Mouse (Mus musculus): ENCODE results near the gene E2f4.

E2f4 gene

GRCm38 (mm10) chr8:105297511-105298192 lies at the start of gene E2f4:
Gene E2f4 (plus strand): TSS chr8:105297663.
- peak; percentile 77 to 79 for DNase-seq (ENCODE audit: low read depth in 1 of 2, low spot score in 2 of 2)

- no peak for DNase-seq (ENCODE audit: low read depth in 1 of 2, low spot score in 2 of 2)
These were observed 45.5 kb upstream of the E2f4 start for GRCm38 (mm10) chr8:105251954-105252353.

- no peak for DNase-seq (ENCODE audit: low read depth in 1 of 2, low spot score in 2 of 2)
These were observed 44.6 kb upstream of the E2f4 start for GRCm38 (mm10) chr8:105252680-105253537.

- no peak for DNase-seq (ENCODE audit: low read depth in 1 of 2, low spot score in 2 of 2)
These were observed 43.7 kb upstream of the E2f4 start for GRCm38 (mm10) chr8:105253766-105254151.

- peak in 1 of 2 experiments; percentile 69 for DNase-seq (ENCODE audit: low read depth in 1 of 2, low spot score in 2 of 2)
These were observed 43.1 kb upstream of the E2f4 start for GRCm38 (mm10) chr8:105254152-105254965.

DNA sequence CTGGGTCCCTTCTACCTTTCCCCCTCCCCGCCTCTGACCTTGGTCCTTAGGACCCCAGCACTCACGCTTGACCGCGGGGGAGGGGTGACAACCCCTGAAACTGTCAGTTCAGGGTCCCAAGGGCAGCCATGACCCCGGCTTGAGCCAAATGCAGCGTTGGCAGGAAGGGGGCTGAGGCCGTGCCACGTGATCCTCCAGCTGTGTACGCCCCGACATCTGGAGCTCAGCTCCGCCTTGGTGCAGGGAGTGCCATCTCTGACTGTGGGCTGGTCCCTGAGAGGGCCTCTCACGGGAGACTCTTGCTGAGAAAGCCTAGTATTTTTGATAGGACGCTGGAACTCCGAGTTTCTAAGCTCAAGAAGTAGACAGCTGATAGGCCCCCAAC lies 42.5 kb upstream of the E2f4 start, which contains the start of gene B3gnt9:
B3gnt9 (minus strand) TSS at position 188 of the 385 bp plus-strand sequence.
- DNase-seq (ENCODE audit: low read depth in 1 of 2, low spot score in 2 of 2), result no peak

DNA sequence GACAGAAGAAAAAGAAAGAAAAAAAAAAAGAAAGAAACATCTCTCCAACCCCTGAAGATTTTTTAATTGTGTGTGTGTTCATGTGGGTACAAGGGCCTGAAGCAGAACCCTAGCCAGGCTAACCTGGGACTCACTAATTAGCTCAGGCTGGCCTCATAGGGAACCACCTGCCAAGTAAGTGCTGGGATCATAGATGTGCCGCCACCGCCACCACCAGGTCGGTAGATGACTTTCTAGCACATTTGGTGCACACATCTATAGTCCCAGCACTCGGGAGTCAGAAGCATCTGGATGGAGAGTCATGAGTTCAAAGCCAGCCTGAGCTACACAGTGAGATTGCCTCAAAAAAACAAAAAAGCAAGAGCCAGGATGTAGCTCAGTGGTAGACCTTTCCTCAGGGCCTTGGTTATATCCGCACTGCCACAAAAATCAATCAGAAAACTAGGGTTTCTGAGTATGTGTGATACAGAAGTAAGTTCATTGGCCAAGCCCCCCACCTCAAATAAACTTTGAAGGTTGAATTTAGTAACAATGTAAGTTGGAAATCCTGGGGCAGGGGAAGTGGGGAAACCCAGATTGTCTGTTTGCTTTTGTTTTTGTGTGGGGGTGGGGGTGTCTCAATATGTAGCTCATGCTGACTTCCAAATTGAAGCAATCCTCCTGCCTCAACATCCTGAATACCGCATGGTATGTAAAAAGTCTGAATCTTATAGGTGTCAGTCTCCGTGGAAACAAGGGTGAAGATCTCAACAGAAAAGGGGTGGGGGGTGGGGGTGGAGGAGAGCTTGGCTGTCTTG lies 39.9 kb upstream of the E2f4 start:
- DNase-seq (ENCODE audit: low read depth in 1 of 2, low spot score in 2 of 2), result no peak

- DNase-seq (ENCODE audit: low read depth in 1 of 2, low spot score in 2 of 2), result no peak
These were observed 38.3 kb upstream of the E2f4 start for GRCm38 (mm10) chr8:105258911-105259720.

DNA sequence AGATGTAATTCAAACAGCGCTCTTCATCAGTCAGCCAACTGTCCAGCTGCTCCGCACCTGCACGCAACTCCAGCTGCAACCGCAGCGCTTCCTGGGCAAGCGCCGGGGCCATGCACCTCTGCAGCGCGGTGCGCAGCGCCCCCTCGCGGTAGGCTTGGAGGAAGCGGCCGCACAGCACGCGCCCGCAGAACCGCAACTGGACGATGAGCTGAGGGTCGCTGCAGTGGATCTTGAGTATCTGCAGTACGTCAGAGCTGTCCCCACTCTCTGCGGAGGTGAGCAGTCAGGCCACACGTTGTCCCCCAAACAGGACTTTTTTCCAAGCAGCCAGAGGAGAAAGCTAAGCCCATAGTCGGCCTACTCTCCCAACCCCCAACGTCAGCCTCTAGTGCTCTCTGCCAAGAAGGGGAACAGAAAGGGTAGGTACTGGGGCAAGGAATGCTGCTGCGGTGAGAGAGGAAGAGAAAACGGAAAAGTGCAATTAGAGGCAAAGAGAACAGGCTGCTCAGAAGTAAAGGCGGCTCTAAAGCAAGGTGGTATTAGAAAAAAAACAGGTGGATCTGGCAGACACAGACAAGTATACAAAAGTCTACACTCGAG lies 37.6 kb upstream of the E2f4 start:
- DNase-seq (ENCODE audit: low read depth in 1 of 2, low spot score in 2 of 2), result peak in 1 of 2 experiments; percentile 62

DNA sequence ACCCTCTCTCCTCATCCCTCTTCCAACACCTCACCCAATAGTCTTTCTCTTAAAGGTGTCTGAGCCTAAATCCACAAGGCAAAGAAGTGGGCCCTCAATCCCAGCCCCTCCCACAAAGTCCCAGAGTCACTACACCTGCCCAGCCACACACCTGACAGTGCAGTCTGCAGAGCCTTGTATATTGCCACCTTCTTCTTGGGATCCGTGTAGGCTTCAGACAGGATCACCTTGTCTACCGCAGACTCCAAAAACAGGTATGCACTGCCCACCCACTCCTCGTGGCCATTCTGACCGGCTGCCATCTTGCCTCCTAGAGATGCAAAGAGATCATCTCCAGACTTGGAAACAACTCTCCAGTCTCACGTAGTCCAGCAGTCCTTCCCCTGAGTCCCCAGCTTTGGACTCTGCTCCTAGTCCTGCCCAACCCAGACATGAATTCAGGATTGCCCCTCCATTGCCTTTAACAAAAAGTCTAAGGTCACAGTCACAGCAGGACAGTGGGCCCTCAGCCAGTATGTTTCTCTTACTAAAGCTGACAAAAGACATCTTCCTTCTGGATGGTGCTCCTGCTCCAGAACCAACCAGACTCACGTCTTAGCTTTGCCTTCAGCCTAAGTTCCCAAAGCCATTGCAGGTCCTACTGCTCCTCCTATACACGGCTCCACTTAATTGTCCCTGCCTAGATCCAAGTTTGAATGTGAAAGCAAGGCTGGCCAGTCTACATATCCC lies 36.9 kb upstream of the E2f4 start:
- no peak for DNase-seq (ENCODE audit: low read depth in 1 of 2, low spot score in 2 of 2)

DNA sequence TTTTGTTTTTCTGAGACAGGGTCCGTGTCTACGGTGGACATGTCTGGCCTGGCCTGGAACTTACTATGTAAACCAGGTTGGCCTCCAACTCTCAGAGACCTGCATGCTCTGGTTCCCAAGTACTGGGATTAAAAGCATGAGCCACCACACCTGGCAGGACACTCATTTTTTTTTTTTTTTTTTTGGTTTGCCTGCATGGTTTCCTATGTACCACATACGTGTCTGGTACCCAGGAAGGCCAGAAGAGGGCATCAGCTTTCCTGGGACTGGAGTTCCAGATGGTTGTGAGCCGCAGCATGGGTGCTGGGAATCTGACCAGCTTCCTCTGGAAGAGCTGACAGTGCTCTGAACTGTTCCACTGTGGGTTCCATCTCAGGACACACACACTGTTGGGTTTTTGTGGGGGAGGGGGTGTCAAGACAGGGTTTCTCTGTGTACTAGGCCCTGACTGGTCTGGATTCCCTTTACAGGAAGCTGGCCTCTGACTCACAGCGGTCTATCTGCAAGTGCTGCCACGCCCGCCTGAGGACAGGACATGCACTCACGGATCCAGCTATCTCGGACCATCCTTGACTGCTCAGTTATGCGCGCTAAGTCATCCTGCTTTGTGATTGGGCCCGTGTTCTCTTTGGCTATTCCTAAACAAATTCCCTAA lies 36.0 kb upstream of the E2f4 start:
- no peak for DNase-seq (ENCODE audit: low read depth in 1 of 2, low spot score in 2 of 2)

- DNase-seq (ENCODE audit: low read depth in 1 of 2, low spot score in 2 of 2), result no peak
These were observed 34.1 kb upstream of the E2f4 start for GRCm38 (mm10) chr8:105263244-105263912.

DNA sequence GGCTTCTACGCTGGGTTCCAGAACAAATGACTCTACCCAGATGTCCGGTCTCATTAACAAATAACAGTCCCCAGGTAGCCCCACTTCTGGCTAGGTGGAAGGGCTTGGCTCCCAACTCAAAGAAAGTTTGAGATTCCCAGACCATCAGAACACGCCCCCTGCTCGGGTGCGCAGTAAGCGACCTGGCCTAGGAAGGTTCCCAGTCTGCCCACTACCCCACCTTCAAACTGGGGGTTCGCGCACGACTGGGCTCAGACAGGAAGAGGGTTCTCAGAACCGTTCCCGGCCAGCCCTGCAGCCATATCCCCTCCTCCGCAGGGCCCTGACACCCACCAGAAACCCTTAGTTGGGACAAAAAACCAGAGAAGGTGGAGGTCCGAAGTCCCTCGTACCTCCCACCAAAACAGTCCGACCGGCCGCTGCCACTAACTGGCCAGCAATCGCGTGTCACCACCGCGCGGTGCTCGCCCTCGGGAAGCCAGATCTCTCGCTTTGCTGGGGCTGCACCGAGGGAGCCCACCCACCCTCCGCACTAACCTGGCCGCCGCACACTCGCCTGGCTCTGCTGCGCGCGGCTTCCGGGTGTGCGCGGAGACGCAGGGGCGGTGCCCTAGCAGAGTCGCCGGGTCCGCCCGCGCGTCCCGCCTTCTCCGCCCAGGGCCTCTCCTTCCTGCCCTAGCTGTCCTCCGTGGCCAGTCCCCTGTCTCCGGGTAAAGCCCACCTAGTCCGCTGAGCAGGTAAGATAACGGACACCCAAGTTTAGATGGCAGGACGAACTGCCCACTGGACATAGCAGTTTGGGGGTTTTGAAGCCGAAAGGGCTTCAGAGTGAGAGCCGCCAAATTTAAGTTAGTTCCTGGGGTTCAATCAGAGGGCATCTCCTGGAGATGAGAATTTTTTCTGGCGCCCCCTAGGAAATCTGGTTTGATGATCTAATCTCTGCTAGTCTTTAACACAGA lies 33.2 kb upstream of the E2f4 start, which contains the start of the genes Tradd and Fbxl8:
Tradd (minus strand) TSS at position 586 of the 959 bp plus-strand sequence.
Fbxl8 (plus strand) TSS at position 625 of the 959 bp plus-strand sequence.
- peak in 1 of 2 experiments; percentile 47 for DNase-seq (ENCODE audit: low read depth in 1 of 2, low spot score in 2 of 2)

GRCm38 (mm10) chr8:105265128-105265527 lies 32.3 kb upstream of the E2f4 start:
- no peak for DNase-seq (ENCODE audit: low read depth in 1 of 2, low spot score in 2 of 2)

DNA sequence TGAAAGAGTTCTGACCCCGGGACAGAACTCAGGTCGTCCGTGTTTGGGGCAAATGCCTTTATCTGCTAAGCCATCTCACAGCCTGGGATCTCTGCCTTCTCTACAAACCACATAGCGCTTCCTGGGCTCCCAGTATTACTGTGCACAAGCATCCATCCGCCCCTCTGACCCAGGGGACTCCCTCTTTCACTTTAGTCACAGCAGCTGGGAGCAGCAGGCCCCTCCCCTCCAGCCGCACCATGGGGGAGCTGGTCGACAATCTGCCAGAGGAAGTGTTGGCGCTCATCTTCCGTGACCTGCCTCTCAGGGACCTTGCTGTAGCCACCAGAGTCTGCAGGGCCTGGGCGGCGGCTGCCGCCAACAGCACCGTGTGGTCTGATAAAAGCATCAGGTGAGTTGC lies 30.7 kb upstream of the E2f4 start:
- DNase-seq (ENCODE audit: low read depth in 1 of 2, low spot score in 2 of 2), result no peak

GRCm38 (mm10) chr8:105268342-105269074 lies 29.0 kb upstream of the E2f4 start:
- DNase-seq (ENCODE audit: low read depth in 1 of 2, low spot score in 2 of 2), result no peak
